Mouse (Mus musculus): ENCODE data around the gene Aph1a. TPM values are rescaled to one million over a fixed set of nuclear protein-coding genes. Genes with fewer than 3 reads are reported as not detected.

The Aph1a gene
- polyA plus RNA-seq, 1 experiment from 2014 or later = 36.6 TPM

- H3K4me2 ChIP-seq (ENCODE audit: low read depth, low read length) = no peak overlapping the region
- H3K27ac ChIP-seq (replicated peaks; ENCODE audit: low read depth, low read length) = no peak overlapping the region; the same call in 1 of the 2 replicates
- peaks cover 9% of the 10 kb centered on the region for H3K36me3 ChIP-seq (ENCODE audit: control insufficient read depth, insufficient read depth, low read length)
- H3K4me1 ChIP-seq (ENCODE audit: control insufficient read depth, insufficient read depth, low read length) = peaks cover 28% of the 10 kb centered on the region
- no peak overlapping the region; the same call in 1 of the 2 replicates for H3K9ac ChIP-seq (ENCODE audit: low read depth, low read length)
- H3K27me3 ChIP-seq (replicated peaks; ENCODE audit: control insufficient read depth, insufficient read depth, low read length) = no peaks in the 10 kb centered on the region
- H3K9me3 ChIP-seq (ENCODE audit: control insufficient read depth, low read length) = no peaks in the 10 kb centered on the region
- no peak overlapping the region for H3K4me3 ChIP-seq (ENCODE audit: low read depth, low read length)
- DNase-seq (ENCODE audit: low spot score) (no peak), ATAC-seq (ENCODE audit: low read depth) (no peak)
- WGBS = 33% methylated on average over 5 of the region's 6 CpGs
Observed at GRCm38 (mm10) chr3:95902643-95903042, 8.9 kb downstream of the Aph1a start.

DNA sequence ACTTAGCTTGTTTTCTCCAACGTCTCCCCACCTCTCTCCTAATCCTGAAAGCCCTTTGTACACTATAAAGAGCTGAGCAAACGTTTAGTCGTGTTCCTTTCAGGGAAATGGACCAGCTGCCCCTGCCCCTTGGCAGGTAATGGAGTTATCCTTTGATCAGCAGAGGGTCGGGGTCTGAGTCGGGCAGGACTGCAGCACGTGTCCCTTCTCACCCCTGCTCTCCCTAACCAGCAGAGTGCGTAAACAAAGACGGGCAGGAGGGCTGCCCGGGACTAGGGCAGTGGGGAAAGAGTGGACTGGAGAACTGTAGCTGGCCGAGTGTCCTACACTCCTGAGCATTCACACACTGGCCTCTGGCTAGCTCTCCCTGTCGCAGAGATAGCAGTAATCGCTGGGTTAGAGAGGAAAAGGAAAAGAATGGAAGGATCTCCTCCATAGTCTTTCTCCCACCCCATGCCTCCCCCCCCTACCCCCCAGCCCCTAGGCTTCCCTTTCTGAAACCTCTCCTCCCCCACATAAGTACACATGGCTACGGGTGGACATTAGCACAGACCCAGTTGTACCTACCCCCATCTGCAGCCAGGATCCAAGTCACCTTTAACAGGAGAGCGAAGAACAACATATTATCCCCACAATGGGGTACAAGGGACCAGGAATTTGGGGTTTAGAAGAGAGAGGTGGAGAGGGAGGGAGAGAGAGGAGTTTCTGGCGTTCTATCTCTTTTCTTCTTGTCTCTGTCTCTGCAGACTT lies 10.2 kb downstream of the Aph1a start:
- H3K4me3 ChIP-seq (ENCODE audit: low read depth, low read length) = peak overlapping the region; percentile 37
- no peak for ATAC-seq (ENCODE audit: low read depth)
- H3K27ac ChIP-seq (replicated peaks; ENCODE audit: low read depth, low read length) = no peak overlapping the region
- no peaks in the 10 kb centered on the region for H3K27me3 ChIP-seq (replicated peaks; ENCODE audit: control insufficient read depth, insufficient read depth, low read length)
- peak overlapping the region; percentile 65 for H3K4me2 ChIP-seq (ENCODE audit: low read depth, low read length)
- H3K4me1 ChIP-seq (ENCODE audit: control insufficient read depth, insufficient read depth, low read length) = peaks cover 28% of the 10 kb centered on the region
- 6% methylated on average over 15 of the region's 15 CpGs for WGBS
- no peaks in the 10 kb centered on the region for H3K9me3 ChIP-seq (ENCODE audit: control insufficient read depth, low read length)
- no peak for DNase-seq (ENCODE audit: low spot score)
- no peaks in the 10 kb centered on the region for H3K36me3 ChIP-seq (ENCODE audit: control insufficient read depth, insufficient read depth, low read length)
- peak overlapping the region; percentile 51 for H3K9ac ChIP-seq (ENCODE audit: low read depth, low read length)

DNA sequence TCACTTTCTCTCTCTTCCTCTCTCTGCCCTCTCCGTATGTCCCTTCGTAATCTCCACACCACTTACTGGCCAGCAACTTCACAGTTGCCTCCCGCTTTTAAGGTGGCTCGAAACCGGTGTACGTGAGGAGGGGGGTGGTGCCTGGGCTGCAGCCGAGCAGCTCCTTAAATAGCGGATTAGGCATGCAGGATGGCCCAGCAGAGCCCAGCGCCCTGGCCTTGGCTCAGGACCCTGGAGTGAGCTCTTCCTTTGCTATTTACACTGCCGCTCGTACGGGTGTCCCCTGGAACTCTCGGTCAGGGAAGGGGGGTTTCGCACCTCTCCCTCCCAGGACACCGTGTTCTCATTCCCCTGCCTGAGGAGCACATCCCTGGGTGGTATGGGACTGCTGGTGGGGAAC lies 10.8 kb downstream of the Aph1a start, which contains the start of gene Car14:
Gene Car14 (minus strand): TSS at position 124 of the 400 bp plus-strand sequence.
- H3K9ac ChIP-seq (ENCODE audit: low read depth, low read length) = peak within 1 kb of the TSS; percentile 51
- H3K36me3 ChIP-seq (ENCODE audit: control insufficient read depth, insufficient read depth, low read length) = no peaks in the 10 kb centered on the region
- no peaks in the 10 kb centered on the region for H3K27me3 ChIP-seq (replicated peaks; ENCODE audit: control insufficient read depth, insufficient read depth, low read length)
- H3K4me1 ChIP-seq (ENCODE audit: control insufficient read depth, insufficient read depth, low read length) = peaks cover 28% of the 10 kb centered on the region
- no peak for DNase-seq (ENCODE audit: low spot score)
- no peak within 1 kb of the TSS for H3K27ac ChIP-seq (replicated peaks; ENCODE audit: low read depth, low read length)
- H3K9me3 ChIP-seq (ENCODE audit: control insufficient read depth, low read length) = no peaks in the 10 kb centered on the region
- ATAC-seq (ENCODE audit: low read depth) = peak; percentile 15; the same call in 1 of the 2 replicates
- peak within 1 kb of the TSS; percentile 37 for H3K4me3 ChIP-seq (ENCODE audit: low read depth, low read length)
- 1% methylated on average over 15 of the region's 15 CpGs for WGBS
- H3K4me2 ChIP-seq (ENCODE audit: low read depth, low read length) = peak within 1 kb of the TSS; percentile 65

GRCm38 (mm10) chr3:95905146-95905939 lies 11.6 kb downstream of the Aph1a start:
- Histone ChIP-seq H3K27me3 (replicated peaks; ENCODE audit: control insufficient read depth, insufficient read depth, low read length) (no peaks in the 10 kb centered on the region), H3K9ac (ENCODE audit: low read depth, low read length) (peak overlapping the region; percentile 38), H3K4me3 (ENCODE audit: low read depth, low read length) (peak overlapping the region; percentile 37), H3K27ac (replicated peaks; ENCODE audit: low read depth, low read length) (no peak overlapping the region), H3K4me2 (ENCODE audit: low read depth, low read length) (peak overlapping the region; percentile 65), H3K36me3 (ENCODE audit: control insufficient read depth, insufficient read depth, low read length) (no peaks in the 10 kb centered on the region), H3K9me3 (ENCODE audit: control insufficient read depth, low read length) (no peaks in the 10 kb centered on the region), H3K4me1 (ENCODE audit: control insufficient read depth, insufficient read depth, low read length) (peaks cover 28% of the 10 kb centered on the region)
- DNase-seq (ENCODE audit: low spot score) (peak; percentile 64), ATAC-seq (ENCODE audit: low read depth) (peak; percentile 27; the same call in 1 of the 2 replicates)
- under 1% methylated on average over 17 of the region's 18 CpGs for WGBS

GRCm38 (mm10) chr3:95905940-95906492 lies 12.2 kb downstream of the Aph1a start:
- Histone ChIP-seq H3K4me1 (ENCODE audit: control insufficient read depth, insufficient read depth, low read length) (peaks cover 28% of the 10 kb centered on the region), H3K27ac (replicated peaks; ENCODE audit: low read depth, low read length) (no peak overlapping the region), H3K36me3 (ENCODE audit: control insufficient read depth, insufficient read depth, low read length) (no peaks in the 10 kb centered on the region), H3K4me2 (ENCODE audit: low read depth, low read length) (peak overlapping the region; percentile 65), H3K4me3 (ENCODE audit: low read depth, low read length) (peak overlapping the region; percentile 37), H3K9ac (ENCODE audit: low read depth, low read length) (0 out of 2 replicates have a peak overlapping the region, but pooled peaks have one; percentile 38), H3K9me3 (ENCODE audit: control insufficient read depth, low read length) (no peaks in the 10 kb centered on the region), H3K27me3 (replicated peaks; ENCODE audit: control insufficient read depth, insufficient read depth, low read length) (no peaks in the 10 kb centered on the region)
- DNase-seq (ENCODE audit: low spot score) = peak; percentile 77
- WGBS = 0% methylated on average over 12 of the region's 12 CpGs
- ATAC-seq (ENCODE audit: low read depth) = 0 out of 2 replicates have a peak, but pooled peaks have one; percentile 26

DNA sequence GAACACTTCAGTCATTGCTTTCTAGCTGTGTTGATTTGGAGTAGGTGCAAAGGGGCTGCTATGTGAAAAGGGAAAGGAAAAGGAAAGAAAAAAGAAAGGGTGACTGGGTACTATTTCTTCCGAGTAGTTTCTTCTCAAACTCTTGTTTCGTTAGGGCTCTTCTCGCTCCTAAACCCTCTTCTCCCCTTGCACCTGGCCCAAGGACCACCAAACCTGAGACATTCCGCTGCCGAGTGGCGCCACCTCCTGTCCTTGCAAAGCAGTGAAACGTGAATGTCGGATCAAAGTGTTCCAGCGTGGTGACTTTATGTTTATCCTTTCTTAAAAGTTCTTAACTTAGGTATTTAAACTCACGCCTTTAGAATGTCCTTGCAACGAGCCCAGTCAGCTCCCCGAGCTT lies 13.1 kb downstream of the Aph1a start:
- H3K4me3 ChIP-seq (ENCODE audit: low read depth, low read length) = peak overlapping the region; percentile 22
- ATAC-seq (ENCODE audit: low read depth) (no peak), DNase-seq (ENCODE audit: low spot score) (peak; percentile 48)
- H3K36me3 ChIP-seq (ENCODE audit: control insufficient read depth, insufficient read depth, low read length) = no peaks in the 10 kb centered on the region
- no peaks in the 10 kb centered on the region for H3K9me3 ChIP-seq (ENCODE audit: control insufficient read depth, low read length)
- H3K27me3 ChIP-seq (replicated peaks; ENCODE audit: control insufficient read depth, insufficient read depth, low read length) = no peaks in the 10 kb centered on the region
- H3K27ac ChIP-seq (replicated peaks; ENCODE audit: low read depth, low read length) = no peak overlapping the region
- peak overlapping the region; percentile 65 for H3K4me2 ChIP-seq (ENCODE audit: low read depth, low read length)
- H3K9ac ChIP-seq (ENCODE audit: low read depth, low read length) = 0 out of 2 replicates have a peak overlapping the region, but pooled peaks have one; percentile 37
- under 1% methylated on average over 12 of the region's 12 CpGs for WGBS
- peaks cover 28% of the 10 kb centered on the region for H3K4me1 ChIP-seq (ENCODE audit: control insufficient read depth, insufficient read depth, low read length)

DNA sequence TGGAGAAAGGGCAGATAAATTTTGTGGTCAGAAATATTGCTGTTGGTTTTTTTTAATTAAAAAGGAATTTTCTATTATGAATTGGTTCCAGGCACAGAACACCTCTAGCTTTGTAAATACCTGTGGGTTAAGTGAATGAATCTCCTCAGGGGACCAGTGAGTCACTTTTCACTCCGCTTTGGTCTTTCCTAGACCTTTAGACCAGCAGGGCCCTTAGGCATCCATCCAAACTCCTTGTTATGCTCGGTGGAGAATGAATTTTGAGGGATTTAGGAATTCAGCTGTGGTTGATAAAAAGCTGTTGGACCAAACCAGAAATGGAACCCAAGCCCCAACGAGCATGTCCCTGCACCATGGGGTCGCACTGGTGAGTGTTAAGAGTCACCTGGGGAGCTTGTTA lies 13.8 kb downstream of the Aph1a start:
- H3K27ac ChIP-seq (replicated peaks; ENCODE audit: low read depth, low read length) = no peak overlapping the region
- no peak overlapping the region for H3K9ac ChIP-seq (ENCODE audit: low read depth, low read length)
- no peak for DNase-seq (ENCODE audit: low spot score)
- no peak for ATAC-seq (ENCODE audit: low read depth)
- no peaks in the 10 kb centered on the region for H3K9me3 ChIP-seq (ENCODE audit: control insufficient read depth, low read length)
- no peak overlapping the region for H3K4me3 ChIP-seq (ENCODE audit: low read depth, low read length)
- H3K27me3 ChIP-seq (replicated peaks; ENCODE audit: control insufficient read depth, insufficient read depth, low read length) = no peaks in the 10 kb centered on the region
- 34% methylated on average over 4 of the region's 4 CpGs for WGBS
- no peaks in the 10 kb centered on the region for H3K36me3 ChIP-seq (ENCODE audit: control insufficient read depth, insufficient read depth, low read length)
- H3K4me1 ChIP-seq (ENCODE audit: control insufficient read depth, insufficient read depth, low read length) = peaks cover 28% of the 10 kb centered on the region
- H3K4me2 ChIP-seq (ENCODE audit: low read depth, low read length) = no peak overlapping the region

DNA sequence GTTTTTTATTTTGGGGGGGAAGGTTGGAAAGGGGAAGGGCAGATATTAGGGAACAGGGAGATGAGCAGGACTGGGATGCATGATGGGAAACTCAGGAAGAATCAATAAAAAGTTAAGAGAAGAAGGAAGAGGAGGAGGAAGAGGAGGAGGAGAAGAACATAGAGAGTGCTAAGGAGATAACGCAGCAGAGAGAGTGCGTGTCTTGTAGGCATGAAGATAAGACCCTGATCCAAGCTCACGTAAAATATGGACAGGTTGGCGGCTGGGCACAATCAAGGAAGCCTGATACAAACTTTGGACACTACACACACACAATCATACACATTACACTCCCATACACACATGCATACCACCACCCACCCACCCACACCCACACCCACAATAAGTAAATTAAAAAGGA lies 20.9 kb downstream of the Aph1a start:
- DNase-seq (ENCODE audit: low spot score) (no peak), ATAC-seq (ENCODE audit: low read depth) (no peak)
- Histone ChIP-seq H3K27me3 (replicated peaks; ENCODE audit: control insufficient read depth, insufficient read depth, low read length) (no peaks in the 10 kb centered on the region), H3K27ac (replicated peaks; ENCODE audit: low read depth, low read length) (no peak overlapping the region), H3K9me3 (ENCODE audit: control insufficient read depth, low read length) (no peaks in the 10 kb centered on the region), H3K4me1 (ENCODE audit: control insufficient read depth, insufficient read depth, low read length) (no peaks in the 10 kb centered on the region), H3K9ac (ENCODE audit: low read depth, low read length) (no peak overlapping the region), H3K4me2 (ENCODE audit: low read depth, low read length) (no peak overlapping the region), H3K36me3 (ENCODE audit: control insufficient read depth, insufficient read depth, low read length) (no peaks in the 10 kb centered on the region), H3K4me3 (ENCODE audit: low read depth, low read length) (no peak overlapping the region)
- whole genome bisulfite sequencing = 82% methylated on average over 4 of the region's 4 CpGs
